Mouse (Mus musculus): ENCODE data around the gene Tmem150b. TPM values are rescaled to one million over a fixed set of nuclear protein-coding genes. Genes with fewer than 3 reads are reported as not detected.

Tmem150b gene
- 0.12 and 0.24 TPM in 2 replicates for polyA plus RNA-seq (2014; fragmentation: Nextera tagmentation; extraction: Ambion mirVana)

GRCm38 (mm10) chr7:4725169-4725568 lies at the start of gene Tmem150b:
Gene Tmem150b (minus strand): TSS chr7:4725249.
- no peaks in the 10 kb centered on the region for H3K36me3 ChIP-seq (replicated peaks; ENCODE audit: control insufficient read depth, insufficient read depth)
- no peaks in the 10 kb centered on the region for H3K27me3 ChIP-seq (ENCODE audit: control insufficient read depth, insufficient read depth, low read length)
- no peak within 1 kb of the TSS for H3K27ac ChIP-seq
- no peak within 1 kb of the TSS for H3K9ac ChIP-seq
- DNase-seq (ENCODE audit: low spot score) (no peak), ATAC-seq (ENCODE audit: low FRiP score) (no peak)
- WGBS, result 87% methylated on average over 7 of the region's 7 CpGs
- no peak within 1 kb of the TSS for H3K4me2 ChIP-seq (replicated peaks)
- no peaks in the 10 kb centered on the region for H3K9me3 ChIP-seq (ENCODE audit: control insufficient read depth, low read length)
- no peak within 1 kb of the TSS for H3K4me3 ChIP-seq (replicated peaks; ENCODE audit: low read length)
- no peaks in the 10 kb centered on the region for H3K4me1 ChIP-seq (replicated peaks; ENCODE audit: control insufficient read depth, insufficient read depth, low read length)

GRCm38 (mm10) chr7:4771202-4771601 lies 46.2 kb upstream of the Tmem150b start, which contains the start of gene Fam71e2:
Gene Fam71e2 (minus strand): TSS chr7:4771302.
- no peak for DNase-seq (ENCODE audit: low spot score)
- Histone ChIP-seq H3K36me3 (replicated peaks; ENCODE audit: control insufficient read depth, insufficient read depth) (no peaks in the 10 kb centered on the region), H3K27ac (no peak within 1 kb of the TSS), H3K4me1 (replicated peaks; ENCODE audit: control insufficient read depth, insufficient read depth, low read length) (no peaks in the 10 kb centered on the region), H3K9ac (no peak within 1 kb of the TSS), H3K4me3 (replicated peaks; ENCODE audit: low read length) (no peak within 1 kb of the TSS), H3K9me3 (ENCODE audit: control insufficient read depth, low read length) (no peaks in the 10 kb centered on the region), H3K27me3 (ENCODE audit: control insufficient read depth, insufficient read depth, low read length) (peaks cover 18% of the 10 kb centered on the region), H3K4me2 (replicated peaks) (no peak within 1 kb of the TSS)
- WGBS, result 89% methylated on average over 4 of the region's 5 CpGs
- ATAC-seq (ENCODE audit: low FRiP score), result no peak

GRCm38 (mm10) chr7:4764946-4765710 lies 40.1 kb upstream of the Tmem150b start:
- 19% methylated on average over 4 of the region's 4 CpGs for WGBS
- no peaks in the 10 kb centered on the region for H3K9me3 ChIP-seq (ENCODE audit: control insufficient read depth, low read length)
- H3K4me2 ChIP-seq (replicated peaks), result no peak overlapping the region
- no peak for ATAC-seq (ENCODE audit: low FRiP score)
- H3K9ac ChIP-seq, result no peak overlapping the region
- DNase-seq (ENCODE audit: low spot score), result no peak
- H3K4me1 ChIP-seq (replicated peaks; ENCODE audit: control insufficient read depth, insufficient read depth, low read length), result no peaks in the 10 kb centered on the region
- no peaks in the 10 kb centered on the region for H3K36me3 ChIP-seq (replicated peaks; ENCODE audit: control insufficient read depth, insufficient read depth)
- no peak overlapping the region for H3K27ac ChIP-seq
- no peak overlapping the region for H3K4me3 ChIP-seq (replicated peaks; ENCODE audit: low read length)
- no peaks in the 10 kb centered on the region for H3K27me3 ChIP-seq (ENCODE audit: control insufficient read depth, insufficient read depth, low read length)

GRCm38 (mm10) chr7:4759670-4760069 lies 34.6 kb upstream of the Tmem150b start:
- no peak overlapping the region for H3K4me2 ChIP-seq (replicated peaks)
- no peak overlapping the region for H3K9ac ChIP-seq
- no peaks in the 10 kb centered on the region for H3K4me1 ChIP-seq (replicated peaks; ENCODE audit: control insufficient read depth, insufficient read depth, low read length)
- H3K4me3 ChIP-seq (replicated peaks; ENCODE audit: low read length), result no peak overlapping the region
- H3K36me3 ChIP-seq (replicated peaks; ENCODE audit: control insufficient read depth, insufficient read depth), result no peaks in the 10 kb centered on the region
- WGBS, result 59% methylated on average over 1 of the region's 1 CpGs
- H3K9me3 ChIP-seq (ENCODE audit: control insufficient read depth, low read length), result no peaks in the 10 kb centered on the region
- no peaks in the 10 kb centered on the region for H3K27me3 ChIP-seq (ENCODE audit: control insufficient read depth, insufficient read depth, low read length)
- no peak overlapping the region for H3K27ac ChIP-seq
- ATAC-seq (ENCODE audit: low FRiP score) (no peak), DNase-seq (ENCODE audit: low spot score) (no peak)

GRCm38 (mm10) chr7:4752821-4753570 lies 27.9 kb upstream of the Tmem150b start, which contains the start of gene Cox6b2:
Gene Cox6b2 (minus strand): TSS chr7:4753094.
- H3K4me3 ChIP-seq (replicated peaks; ENCODE audit: low read length), result peak within 1 kb of the TSS; percentile 22
- H3K9me3 ChIP-seq (ENCODE audit: control insufficient read depth, low read length), result no peaks in the 10 kb centered on the region
- ATAC-seq (ENCODE audit: low FRiP score) (peak; percentile 93), DNase-seq (ENCODE audit: low spot score) (peak; percentile 76)
- no peaks in the 10 kb centered on the region; the same call in 1 of the 2 replicates for H3K36me3 ChIP-seq (replicated peaks; ENCODE audit: control insufficient read depth, insufficient read depth)
- WGBS, result 4% methylated on average over 24 of the region's 24 CpGs
- no peak within 1 kb of the TSS for H3K27ac ChIP-seq
- peak within 1 kb of the TSS; percentile 47 for H3K4me2 ChIP-seq (replicated peaks)
- no peaks in the 10 kb centered on the region for H3K27me3 ChIP-seq (ENCODE audit: control insufficient read depth, insufficient read depth, low read length)
- H3K4me1 ChIP-seq (replicated peaks; ENCODE audit: control insufficient read depth, insufficient read depth, low read length), result no peaks in the 10 kb centered on the region
- H3K9ac ChIP-seq, result 0 out of 2 replicates have a peak within 1 kb of the TSS, but pooled peaks have one; percentile 1

- WGBS, result 2% methylated on average over 30 of the region's 30 CpGs
- H3K9ac ChIP-seq, result 0 out of 2 replicates have a peak overlapping the region, but pooled peaks have one; percentile 1
- no peak overlapping the region for H3K27ac ChIP-seq
These were observed 27.1 kb upstream of the Tmem150b start for GRCm38 (mm10) chr7:4751971-4752820.

GRCm38 (mm10) chr7:4749169-4749568 lies 24.1 kb upstream of the Tmem150b start:
- H3K4me1 ChIP-seq (replicated peaks; ENCODE audit: control insufficient read depth, insufficient read depth, low read length), result no peaks in the 10 kb centered on the region
- no peak overlapping the region for H3K4me3 ChIP-seq (replicated peaks; ENCODE audit: low read length)
- H3K27ac ChIP-seq, result no peak overlapping the region
- H3K9ac ChIP-seq, result no peak overlapping the region
- no peaks in the 10 kb centered on the region for H3K9me3 ChIP-seq (ENCODE audit: control insufficient read depth, low read length)
- H3K36me3 ChIP-seq (replicated peaks; ENCODE audit: control insufficient read depth, insufficient read depth), result peaks cover 30% of the 10 kb centered on the region
- WGBS, result 90% methylated on average over 2 of the region's 2 CpGs
- H3K4me2 ChIP-seq (replicated peaks), result no peak overlapping the region
- H3K27me3 ChIP-seq (ENCODE audit: control insufficient read depth, insufficient read depth, low read length), result no peaks in the 10 kb centered on the region
- DNase-seq (ENCODE audit: low spot score) (no peak), ATAC-seq (ENCODE audit: low FRiP score) (no peak)

More at GRCm38 (mm10) chr7:4751971-4752820, 27.1 kb upstream of the Tmem150b start:
- Histone ChIP-seq H3K9me3 (ENCODE audit: control insufficient read depth, low read length) (no peaks in the 10 kb centered on the region), H3K4me1 (replicated peaks; ENCODE audit: control insufficient read depth, insufficient read depth, low read length) (no peaks in the 10 kb centered on the region), H3K4me2 (replicated peaks) (peak overlapping the region; percentile 47), H3K36me3 (replicated peaks; ENCODE audit: control insufficient read depth, insufficient read depth) (peaks cover 2% of the 10 kb centered on the region; the same call in 1 of the 2 replicates), H3K27me3 (ENCODE audit: control insufficient read depth, insufficient read depth, low read length) (no peaks in the 10 kb centered on the region), H3K4me3 (replicated peaks; ENCODE audit: low read length) (peak overlapping the region; percentile 22)
- DNase-seq (ENCODE audit: low spot score) (no peak), ATAC-seq (ENCODE audit: low FRiP score) (peak; percentile 65)

- Histone ChIP-seq H3K4me2 (replicated peaks) (no peak overlapping the region), H3K4me3 (replicated peaks; ENCODE audit: low read length) (no peak overlapping the region), H3K4me1 (replicated peaks; ENCODE audit: control insufficient read depth, insufficient read depth, low read length) (no peaks in the 10 kb centered on the region), H3K36me3 (replicated peaks; ENCODE audit: control insufficient read depth, insufficient read depth) (peaks cover 36% of the 10 kb centered on the region), H3K27ac (no peak overlapping the region), H3K9me3 (ENCODE audit: control insufficient read depth, low read length) (no peaks in the 10 kb centered on the region), H3K9ac (no peak overlapping the region), H3K27me3 (ENCODE audit: control insufficient read depth, insufficient read depth, low read length) (no peaks in the 10 kb centered on the region)
- WGBS, result 76% methylated on average over 4 of the region's 4 CpGs
- no peak for DNase-seq (ENCODE audit: low spot score)
- no peak for ATAC-seq (ENCODE audit: low FRiP score)
These were observed 23.3 kb upstream of the Tmem150b start for GRCm38 (mm10) chr7:4748321-4748720.

Data from hindbrain, embryonic 14.5 days (tissue).